In genomic region chr7:46665236-46665635, GRCm38 (mm10) we compare ENCODE assay signal across 8 mouse cellular contexts. TPM values are rescaled to one million over a fixed set of nuclear protein-coding genes. Genes with fewer than 3 reads are reported as not detected.
DNase-seq lines count a peak whose midpoint lies in the region; ATAC-seq and TF ChIP-seq lines count a peak whose summit lies in the region.

No protein-coding gene starts in this region.

- ATAC-seq in forebrain, embryonic 12.5 days (ENCODE audit: low FRiP score): no peak
- no peak for ATAC-seq in Patski
- ATAC-seq in midbrain, postnatal 0 days (ENCODE audit: low FRiP score): no peak

- WGBS in forebrain, embryonic 10.5 days: 41% methylated on average over 9 of the region's 9 CpGs
- WGBS in forebrain, embryonic 12.5 days: 37% methylated on average over 9 of the region's 9 CpGs
- 31% methylated on average over 9 of the region's 9 CpGs for WGBS in lung, adult 2 months
- WGBS in embryonic facial prominence, embryonic 10.5 days: 36% methylated on average over 9 of the region's 9 CpGs
- WGBS in midbrain, postnatal 0 days: 40% methylated on average over 9 of the region's 9 CpGs

- no peak overlapping the region for H3K4me3 ChIP-seq in forebrain, embryonic 10.5 days
- no peak overlapping the region for H3K4me3 ChIP-seq in forebrain, embryonic 12.5 days (replicated peaks)
- no peak overlapping the region for H3K4me3 ChIP-seq in lung, adult 2 months (replicated peaks; ENCODE audit: extremely low read depth, low read depth, low read length)
- H3K4me3 ChIP-seq in embryonic facial prominence, embryonic 10.5 days: no peak overlapping the region
- H3K4me3 ChIP-seq in midbrain, postnatal 0 days (ENCODE audit: low read depth, low read length): no peak overlapping the region

- peaks cover 49% of the 10 kb centered on the region for H3K27me3 ChIP-seq in forebrain, embryonic 10.5 days (ENCODE audit: poor library complexity, severe bottlenecking)
- peaks cover 37% of the 10 kb centered on the region for H3K27me3 ChIP-seq in forebrain, embryonic 12.5 days
- peaks cover 30% of the 10 kb centered on the region for H3K27me3 ChIP-seq in Patski
- peaks cover 63% of the 10 kb centered on the region for H3K27me3 ChIP-seq in embryonic facial prominence, embryonic 10.5 days (replicated peaks; ENCODE audit: low read depth, poor library complexity, severe bottlenecking)
- H3K27me3 ChIP-seq in midbrain, postnatal 0 days (ENCODE audit: insufficient read depth, low read length): peaks cover 13% of the 10 kb centered on the region; the same call in 1 of the 2 replicates

- peak; percentile 61 for DNase-seq in forebrain, embryonic 10.5 days (ENCODE audit: extremely low spot score, low spot score)
- peak; percentile 8 for DNase-seq in lung, adult 2 months
- no peak for DNase-seq in lung, postnatal 25 days (ENCODE audit: low spot score)
- no peak for DNase-seq in Patski (ENCODE audit: low read depth, low spot score)
- peak; percentile 65 for DNase-seq in embryonic facial prominence, embryonic 10.5 days (ENCODE audit: low spot score)
- DNase-seq in midbrain, postnatal 0 days (ENCODE audit: low spot score): peak; percentile 42
- no peak for DNase-seq in urinary bladder, postnatal 10 days (ENCODE audit: low spot score)

- H3K9me3 ChIP-seq in forebrain, embryonic 10.5 days: no peaks in the 10 kb centered on the region
- no peaks in the 10 kb centered on the region for H3K9me3 ChIP-seq in forebrain, embryonic 12.5 days
- no peaks in the 10 kb centered on the region for H3K9me3 ChIP-seq in embryonic facial prominence, embryonic 10.5 days
- H3K9me3 ChIP-seq in midbrain, postnatal 0 days (ENCODE audit: low read length): no peaks in the 10 kb centered on the region

- POLR2A ChIA-PET in Patski (lab: Charles Lee): no interaction called here

- TF ChIP-seq POLR2A in lung, adult 2 months (IDR thresholded peaks at IDR 0.05; ENCODE audit: borderline replicate concordance, extremely low read depth, low read depth, low read length): no peak

- no peaks in the 10 kb centered on the region for H3K36me3 ChIP-seq in forebrain, embryonic 10.5 days (replicated peaks)
- no peaks in the 10 kb centered on the region for H3K36me3 ChIP-seq in forebrain, embryonic 12.5 days (replicated peaks)
- H3K36me3 ChIP-seq in embryonic facial prominence, embryonic 10.5 days (replicated peaks): no peaks in the 10 kb centered on the region
- no peaks in the 10 kb centered on the region for H3K36me3 ChIP-seq in midbrain, postnatal 0 days (ENCODE audit: insufficient read depth, low read length)

- no peak overlapping the region for H3K27ac ChIP-seq in forebrain, embryonic 10.5 days
- no peak overlapping the region for H3K27ac ChIP-seq in forebrain, embryonic 12.5 days
- H3K27ac ChIP-seq in embryonic facial prominence, embryonic 10.5 days (replicated peaks): no peak overlapping the region
- H3K27ac ChIP-seq in midbrain, postnatal 0 days (ENCODE audit: low read depth, low read length): no peak overlapping the region

- peak; percentile 51 for TF ChIP-seq CTCF in lung, adult 2 months (IDR thresholded peaks at IDR 0.05; ENCODE audit: insufficient read depth, low read length)
- peak; percentile 85 for TF ChIP-seq CTCF in Patski (IDR thresholded peaks at IDR 0.05)
- peak; percentile 71 for TF ChIP-seq CTCF in midbrain, postnatal 0 days (IDR thresholded peaks at IDR 0.05)

- no peak overlapping the region for H3K9ac ChIP-seq in forebrain, embryonic 12.5 days
- no peak overlapping the region for H3K9ac ChIP-seq in midbrain, postnatal 0 days (replicated peaks; ENCODE audit: low read length, poor library complexity, severe bottlenecking)

- in situ Hi-C loops in Patski (cut with MboI; ENCODE audit: low pct_unique_long_range_greater_than_20kb): no loop called here

- CTCF ChIA-PET in Patski (lab: Charles Lee): interaction anchor here (0.9 kb wide), 1 partner anchor 9 kb away, joined by 3 read pairs; no protein-coding TSS in a partner anchor

- no peak overlapping the region for H3K4me2 ChIP-seq in forebrain, embryonic 12.5 days
- H3K4me2 ChIP-seq in midbrain, postnatal 0 days (ENCODE audit: low read depth, low read length, poor library complexity, severe bottlenecking): no peak overlapping the region

- peaks cover 23% of the 10 kb centered on the region for H3K4me1 ChIP-seq in forebrain, embryonic 10.5 days
- peaks cover 13% of the 10 kb centered on the region for H3K4me1 ChIP-seq in forebrain, embryonic 12.5 days
- H3K4me1 ChIP-seq in lung, adult 2 months (ENCODE audit: control insufficient read depth, insufficient read depth, low read length): no peaks in the 10 kb centered on the region
- H3K4me1 ChIP-seq in embryonic facial prominence, embryonic 10.5 days: peaks cover 14% of the 10 kb centered on the region
- peaks cover 3% of the 10 kb centered on the region; the same call in 1 of the 2 replicates for H3K4me1 ChIP-seq in midbrain, postnatal 0 days (ENCODE audit: insufficient read depth, low read length)

RNA-seq across cellular contexts. Expression of gene Tph1, which starts 7.1 kb away (rescaled TPM):
- 0.32 TPM in 1 of 2 replicates, not detected in the other for polyA plus RNA-seq in forebrain, embryonic 10.5 days (2016; fragmentation: Nextera tagmentation; extraction: Ambion mirVana)
- 0.63 and 0.76 TPM in 2 replicates for polyA plus RNA-seq in forebrain, embryonic 12.5 days (2016; fragmentation: Nextera tagmentation; extraction: Ambion mirVana)
- polyA plus RNA-seq in lung, adult 2 months (2012; rRNA removed): 0.09 TPM in 1 of 2 replicates, not detected in the other
- polyA plus RNA-seq in Patski (2021): not detected
- 0.25 and 0.27 TPM in 2 replicates for polyA plus RNA-seq in embryonic facial prominence, embryonic 10.5 days (2016; fragmentation: Nextera tagmentation; extraction: Ambion mirVana)
- total RNA-seq in midbrain, postnatal 0 days (2014; rRNA removed): 2.3 TPM in 1 of 2 replicates, not detected in the other
- 0.49 and 1.5 TPM in 2 replicates for polyA plus RNA-seq in midbrain, postnatal 0 days (2015; fragmentation: Nextera tagmentation; extraction: Ambion mirVana)

RNA-seq across cellular contexts. Expression of gene Sergef, which starts 25.6 kb away (rescaled TPM):
- polyA plus RNA-seq in forebrain, embryonic 10.5 days (2016; fragmentation: Nextera tagmentation; extraction: Ambion mirVana): 15.6 and 16.7 TPM in 2 replicates
- polyA plus RNA-seq in forebrain, embryonic 12.5 days (2016; fragmentation: Nextera tagmentation; extraction: Ambion mirVana): 19.0 and 19.6 TPM in 2 replicates
- polyA plus RNA-seq in lung, adult 2 months (2012; rRNA removed): 7.2 and 9.5 TPM in 2 replicates
- 13.4 TPM for polyA plus RNA-seq in Patski (2021)
- 12.7 and 13.4 TPM in 2 replicates for polyA plus RNA-seq in embryonic facial prominence, embryonic 10.5 days (2016; fragmentation: Nextera tagmentation; extraction: Ambion mirVana)
- 47.5 and 49.1 TPM in 2 replicates for total RNA-seq in midbrain, postnatal 0 days (2014; rRNA removed)
- polyA plus RNA-seq in midbrain, postnatal 0 days (2015; fragmentation: Nextera tagmentation; extraction: Ambion mirVana): 47.8 and 50.9 TPM in 2 replicates

RNA-seq across cellular contexts. Expression of gene Saal1, which starts 45.2 kb away (rescaled TPM):
- polyA plus RNA-seq in forebrain, embryonic 10.5 days (2016; fragmentation: Nextera tagmentation; extraction: Ambion mirVana): 45.4 and 47.6 TPM in 2 replicates
- polyA plus RNA-seq in forebrain, embryonic 12.5 days (2016; fragmentation: Nextera tagmentation; extraction: Ambion mirVana): 37.0 and 37.2 TPM in 2 replicates
- 4.5 and 4.9 TPM in 2 replicates for polyA plus RNA-seq in lung, adult 2 months (2012; rRNA removed)
- polyA plus RNA-seq in Patski (2021): 10.3 TPM
- polyA plus RNA-seq in embryonic facial prominence, embryonic 10.5 days (2016; fragmentation: Nextera tagmentation; extraction: Ambion mirVana): 40.7 and 46.0 TPM in 2 replicates
- 12.1 and 13.6 TPM in 2 replicates for total RNA-seq in midbrain, postnatal 0 days (2014; rRNA removed)
- 10.2 and 10.6 TPM in 2 replicates for polyA plus RNA-seq in midbrain, postnatal 0 days (2015; fragmentation: Nextera tagmentation; extraction: Ambion mirVana)

RNA-seq across cellular contexts. Expression of gene Saa3, which starts 50.3 kb away (rescaled TPM):
- 0.06 and 0.24 TPM in 2 replicates for polyA plus RNA-seq in forebrain, embryonic 10.5 days (2016; fragmentation: Nextera tagmentation; extraction: Ambion mirVana)
- not detected in 2 replicates for polyA plus RNA-seq in forebrain, embryonic 12.5 days (2016; fragmentation: Nextera tagmentation; extraction: Ambion mirVana)
- 0.97 and 1.4 TPM in 2 replicates for polyA plus RNA-seq in lung, adult 2 months (2012; rRNA removed)
- polyA plus RNA-seq in Patski (2021): 5.1 TPM
- polyA plus RNA-seq in embryonic facial prominence, embryonic 10.5 days (2016; fragmentation: Nextera tagmentation; extraction: Ambion mirVana): not detected in 2 replicates
- total RNA-seq in midbrain, postnatal 0 days (2014; rRNA removed): not detected in 2 replicates
- polyA plus RNA-seq in midbrain, postnatal 0 days (2015; fragmentation: Nextera tagmentation; extraction: Ambion mirVana): 0.30 TPM in 1 of 2 replicates, not detected in the other

Comparison
In these comparisons a context has a peak if more than half of its experiments do, and no peak if none do; other contexts are left out.
1. DNase-seq: peak in forebrain, embryonic 10.5 days (single experiment), lung, adult 2 months (single experiment), embryonic facial prominence, embryonic 10.5 days (single experiment) and midbrain, postnatal 0 days (single experiment); none in lung, postnatal 25 days (single experiment), Patski (single experiment) and urinary bladder, postnatal 10 days (single experiment).
2. Peak in every context shown above with its lines, with median percentiles within 50 percentile points of each other: CTCF ChIP-seq.